Mouse (Mus musculus) small intestine, adult 10 weeks (tissue): ENCODE results near the gene Spns2. TPM values are rescaled to one million over a fixed set of nuclear protein-coding genes. Genes with fewer than 3 reads are reported as not detected.

Experiments used
- polyA plus RNA-seq: library from polyadenylated mRNA; stranded (reverse); fragments of 350-450 nt; fragmentation: Illumina TruSeq; extraction: RNeasy Lipid Tissue Mini Kit (QIAGEN cat#74804); gene quantifications from one replicate; pipeline ENCODE4 v1.2.3, GENCODE M21; 2014; ENCODE audit warnings: low replicate concordance

Spns2 gene
- polyA plus RNA-seq: 2.1 TPM

GRCm38 (mm10) chr11:72489881-72490301 is at the start of gene Spns2:
TSS of gene Spns2 (minus strand) at chr11:72489904.

GRCm38 (mm10) chr11:72440965-72441664 is 48.6 kb downstream of the Spns2 start, which contains the start of gene Mybbp1a:
TSS of gene Mybbp1a (plus strand) at chr11:72441355.

GRCm38 (mm10) chr11:72434963-72435693 is 54.6 kb downstream of the Spns2 start, which contains the start of gene Ggt6:
TSS of gene Ggt6 (plus strand) at chr11:72435526.

GRCm38 (mm10) chr11:72411093-72411921 is 78.4 kb downstream of the Spns2 start, which contains the start of gene Smtnl2:
TSS of gene Smtnl2 (minus strand) at chr11:72411713.

Other genes with a start within 250 kb of the Spns2 start
- not detected for gene Slc13a5, start 222.7 kb downstream of the Spns2 start, polyA plus RNA-seq
- gene Xaf1, start 188.3 kb downstream of the Spns2 start, polyA plus RNA-seq: 56.3 TPM
- not detected for gene Fbxo39, start 175.5 kb downstream of the Spns2 start, polyA plus RNA-seq
- not detected for gene Tekt1, start 127.5 kb downstream of the Spns2 start, polyA plus RNA-seq
- 0.74 TPM for gene Smtnl2, start 78.2 kb downstream of the Spns2 start, polyA plus RNA-seq
- gene Ggt6, start 54.4 kb downstream of the Spns2 start, polyA plus RNA-seq: 0.37 TPM
- 13.8 TPM for gene Mybbp1a, start 48.5 kb downstream of the Spns2 start, polyA plus RNA-seq
- gene Spns3, start 60.6 kb upstream of the Spns2 start, polyA plus RNA-seq: not detected
- gene Ube2g1, start 117.4 kb upstream of the Spns2 start, polyA plus RNA-seq: 132 TPM
- 39.9 TPM for gene Ankfy1, start 200.1 kb upstream of the Spns2 start, polyA plus RNA-seq